Mouse (Mus musculus): ENCODE data around the gene Sft2d1. TPM values are rescaled to one million over a fixed set of nuclear protein-coding genes. Genes with fewer than 3 reads are reported as not detected.

Sft2d1 gene
- total RNA-seq, 1 experiment, result 89.8 TPM

DNA sequence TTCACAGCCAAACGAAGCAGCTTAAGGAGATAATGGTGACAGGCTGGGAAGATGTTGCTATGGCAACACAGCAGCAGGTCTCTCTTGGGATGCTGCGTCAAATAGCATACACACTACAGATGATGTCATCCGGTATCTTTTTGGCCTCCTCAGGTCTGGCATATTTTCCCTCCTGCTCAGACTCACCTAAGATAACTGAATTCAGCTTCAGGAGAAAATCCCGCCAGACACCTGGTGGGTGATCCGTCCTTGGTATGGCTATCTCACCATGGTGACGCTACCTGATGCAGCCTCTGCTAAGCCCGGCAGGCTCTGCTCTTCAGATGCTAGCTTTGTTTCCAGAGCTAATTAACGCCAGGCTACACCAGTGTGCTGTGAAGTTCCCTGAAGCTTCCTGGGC, 57.7 kb downstream of the Sft2d1 start:
- no peak for TF ChIP-seq CHD2 (IDR thresholded peaks at IDR 0.05; ENCODE audit: low read depth, low read length)
- no peak for TF ChIP-seq ZC3H11A (IDR thresholded peaks at IDR 0.05; ENCODE audit: borderline replicate concordance, low read depth, low read length)
- TF ChIP-seq HCFC1 (IDR thresholded peaks at IDR 0.05; ENCODE audit: borderline replicate concordance, insufficient read depth, low read length), result no peak
- TF ChIP-seq ZNF384 (IDR thresholded peaks at IDR 0.05; ENCODE audit: low read depth, low read length), result no peak
- no peak for TF ChIP-seq MAFK (IDR thresholded peaks at IDR 0.05; ENCODE audit: insufficient read depth, low read depth, low read length)
- in situ Hi-C loops (cut with MboI; ENCODE audit: low sequenced_read_pairs in 2 of 2, unreplicated experiment in 2 of 2), result no loop called here
- no peak for DNase-seq (ENCODE audit: low read depth, low spot score)
- Histone ChIP-seq H3K9me3 (ENCODE audit: control insufficient read depth, insufficient read depth, low read depth, low read length) (no peaks in the 10 kb centered on the region), H3K36me3 (ENCODE audit: control insufficient read depth, insufficient read depth, low read length, poor library complexity, severe bottlenecking) (no peaks in the 10 kb centered on the region), H3K27ac (ENCODE audit: insufficient read depth, low read depth, low read length, poor library complexity, severe bottlenecking) (no peak overlapping the region), H3K4me3 (ENCODE audit: insufficient read depth in 1 of 2, low read depth in 1 of 2, low read length in 2 of 2, poor library complexity in 1 of 2, severe bottlenecking in 1 of 2) (no peak overlapping the region), H3K4me1 (ENCODE audit: control insufficient read depth in 2 of 2, insufficient read depth in 2 of 2, low read length in 2 of 2, poor library complexity in 1 of 2) (peaks cover 6 to 31% of the 10 kb centered on the region in 2 experiments), H3K9ac (ENCODE audit: insufficient read depth, low read depth, low read length, poor library complexity, severe bottlenecking) (no peak overlapping the region)

DNA sequence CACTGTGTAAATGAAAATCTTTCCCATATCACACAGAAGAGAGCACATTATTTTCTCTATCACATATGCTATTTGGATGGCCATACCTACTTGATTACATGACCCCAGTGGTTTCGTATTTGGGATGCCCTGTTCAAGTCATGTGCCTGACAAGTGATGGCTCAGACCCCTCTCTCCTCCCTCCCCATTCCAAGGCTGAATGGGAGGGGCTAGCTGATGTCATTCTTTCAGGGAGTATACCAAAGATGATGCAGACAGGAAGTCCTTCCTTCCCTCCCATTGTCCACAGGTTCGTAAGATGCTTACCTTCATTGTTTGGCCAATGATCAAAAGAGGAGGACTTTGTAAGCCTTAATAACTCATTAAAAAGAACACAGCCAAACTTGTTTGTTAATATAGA, 58.3 kb downstream of the Sft2d1 start:
- TF ChIP-seq HCFC1 (IDR thresholded peaks at IDR 0.05; ENCODE audit: borderline replicate concordance, insufficient read depth, low read length), result no peak
- TF ChIP-seq MAFK (IDR thresholded peaks at IDR 0.05; ENCODE audit: insufficient read depth, low read depth, low read length), result no peak
- no peak for TF ChIP-seq ZC3H11A (IDR thresholded peaks at IDR 0.05; ENCODE audit: borderline replicate concordance, low read depth, low read length)
- no peak for TF ChIP-seq ZNF384 (IDR thresholded peaks at IDR 0.05; ENCODE audit: low read depth, low read length)
- no peak for TF ChIP-seq CHD2 (IDR thresholded peaks at IDR 0.05; ENCODE audit: low read depth, low read length)
- Histone ChIP-seq H3K36me3 (ENCODE audit: control insufficient read depth, insufficient read depth, low read length, poor library complexity, severe bottlenecking) (no peaks in the 10 kb centered on the region), H3K4me1 (ENCODE audit: control insufficient read depth in 2 of 2, insufficient read depth in 2 of 2, low read length in 2 of 2, poor library complexity in 1 of 2) (peaks cover 6 to 31% of the 10 kb centered on the region in 2 experiments), H3K27ac (ENCODE audit: insufficient read depth, low read depth, low read length, poor library complexity, severe bottlenecking) (no peak overlapping the region), H3K9ac (ENCODE audit: insufficient read depth, low read depth, low read length, poor library complexity, severe bottlenecking) (no peak overlapping the region), H3K4me3 (ENCODE audit: insufficient read depth in 1 of 2, low read depth in 1 of 2, low read length in 2 of 2, poor library complexity in 1 of 2, severe bottlenecking in 1 of 2) (no peak overlapping the region), H3K9me3 (ENCODE audit: control insufficient read depth, insufficient read depth, low read depth, low read length) (no peaks in the 10 kb centered on the region)
- in situ Hi-C loops (cut with MboI; ENCODE audit: low sequenced_read_pairs in 2 of 2, unreplicated experiment in 2 of 2), result no loop called here
- no peak for DNase-seq (ENCODE audit: low read depth, low spot score)

DNA sequence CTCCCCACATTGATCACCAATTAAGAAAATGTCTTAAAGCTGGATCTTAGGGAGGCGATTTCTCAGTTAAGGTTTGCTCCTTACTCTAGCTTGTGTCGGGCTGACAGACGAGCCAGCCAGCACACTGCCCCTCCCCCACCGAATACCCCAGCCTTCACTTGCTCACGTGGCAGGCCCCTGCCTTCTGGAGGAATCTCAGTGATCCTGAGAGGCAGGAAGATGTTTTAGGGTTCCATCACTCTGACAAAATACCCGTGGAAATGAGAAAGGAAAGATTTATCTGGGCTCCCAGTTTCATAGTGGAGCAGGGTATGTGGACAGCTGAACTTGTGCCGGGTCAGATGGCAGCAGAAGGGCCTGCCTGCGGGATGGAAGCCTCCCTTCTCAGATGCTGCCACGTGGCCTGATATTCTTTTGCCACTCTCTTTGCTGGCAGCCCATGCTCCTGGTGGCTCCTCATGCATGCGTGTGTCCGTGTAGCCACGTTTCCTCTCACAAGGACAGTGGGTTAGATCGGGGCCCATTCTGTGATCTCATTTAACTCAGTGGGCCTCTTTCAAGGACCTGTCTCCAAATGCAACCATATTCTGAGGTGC, 59.8 kb downstream of the Sft2d1 start:
- peak overlapping the region; percentile 37; the same call in 1 of the 2 replicates for H3K9ac ChIP-seq (ENCODE audit: insufficient read depth, low read depth, low read length, poor library complexity, severe bottlenecking)
- in situ Hi-C loops (cut with MboI; ENCODE audit: low sequenced_read_pairs in 2 of 2, unreplicated experiment in 2 of 2), result no loop called here
- TF ChIP-seq HCFC1 (IDR thresholded peaks at IDR 0.05; ENCODE audit: borderline replicate concordance, insufficient read depth, low read length), result no peak
- no peak for TF ChIP-seq CHD2 (IDR thresholded peaks at IDR 0.05; ENCODE audit: low read depth, low read length)
- no peak for TF ChIP-seq ZNF384 (IDR thresholded peaks at IDR 0.05; ENCODE audit: low read depth, low read length)
- no peak for TF ChIP-seq MAFK (IDR thresholded peaks at IDR 0.05; ENCODE audit: insufficient read depth, low read depth, low read length)
- no peak for TF ChIP-seq ZC3H11A (IDR thresholded peaks at IDR 0.05; ENCODE audit: borderline replicate concordance, low read depth, low read length)
- H3K9me3 ChIP-seq (ENCODE audit: control insufficient read depth, insufficient read depth, low read depth, low read length), result no peaks in the 10 kb centered on the region
- H3K27ac ChIP-seq (ENCODE audit: insufficient read depth, low read depth, low read length, poor library complexity, severe bottlenecking), result no peak overlapping the region
- H3K36me3 ChIP-seq (ENCODE audit: control insufficient read depth, insufficient read depth, low read length, poor library complexity, severe bottlenecking), result no peaks in the 10 kb centered on the region
- no peak overlapping the region for H3K4me3 ChIP-seq (ENCODE audit: insufficient read depth in 1 of 2, low read depth in 1 of 2, low read length in 2 of 2, poor library complexity in 1 of 2, severe bottlenecking in 1 of 2)
- no peak for DNase-seq (ENCODE audit: low read depth, low spot score)
- peaks cover 6 to 35% of the 10 kb centered on the region in 2 experiments for H3K4me1 ChIP-seq (ENCODE audit: control insufficient read depth in 2 of 2, insufficient read depth in 2 of 2, low read length in 2 of 2, poor library complexity in 1 of 2)

DNA sequence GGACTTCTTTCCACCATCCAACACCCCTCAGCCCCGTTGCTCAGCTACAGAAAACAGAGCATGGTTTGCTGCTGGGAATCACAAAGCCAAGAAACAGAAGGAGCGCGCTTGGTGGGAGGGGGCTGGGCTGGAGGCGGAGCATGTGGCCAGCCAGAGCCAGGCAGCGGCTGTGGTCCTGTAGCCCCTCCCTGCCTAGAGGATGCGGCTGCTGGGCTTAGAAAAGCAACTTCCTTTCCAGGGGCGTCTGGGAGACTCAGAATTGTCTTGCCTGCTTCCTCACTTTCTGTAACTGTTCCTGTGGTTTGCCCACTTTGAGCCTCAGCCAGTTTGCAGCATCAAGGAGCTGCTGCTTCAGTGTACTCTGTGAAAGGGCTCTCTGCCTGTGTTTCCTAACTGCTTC, 60.9 kb downstream of the Sft2d1 start:
- in situ Hi-C loops (cut with MboI; ENCODE audit: low sequenced_read_pairs in 2 of 2, unreplicated experiment in 2 of 2), result no loop called here
- no peak for TF ChIP-seq CHD2 (IDR thresholded peaks at IDR 0.05; ENCODE audit: low read depth, low read length)
- TF ChIP-seq ZC3H11A (IDR thresholded peaks at IDR 0.05; ENCODE audit: borderline replicate concordance, low read depth, low read length), result no peak
- no peak for TF ChIP-seq ZNF384 (IDR thresholded peaks at IDR 0.05; ENCODE audit: low read depth, low read length)
- no peak for TF ChIP-seq HCFC1 (IDR thresholded peaks at IDR 0.05; ENCODE audit: borderline replicate concordance, insufficient read depth, low read length)
- Histone ChIP-seq H3K4me3 (ENCODE audit: insufficient read depth in 1 of 2, low read depth in 1 of 2, low read length in 2 of 2, poor library complexity in 1 of 2, severe bottlenecking in 1 of 2) (peak overlapping the region; percentile 35 to 37; a peak in 2 of 4 replicates), H3K27ac (ENCODE audit: insufficient read depth, low read depth, low read length, poor library complexity, severe bottlenecking) (peak overlapping the region; percentile 96), H3K9me3 (ENCODE audit: control insufficient read depth, insufficient read depth, low read depth, low read length) (no peaks in the 10 kb centered on the region), H3K4me1 (ENCODE audit: control insufficient read depth in 2 of 2, insufficient read depth in 2 of 2, low read length in 2 of 2, poor library complexity in 1 of 2) (peaks cover 6 to 34% of the 10 kb centered on the region in 2 experiments), H3K36me3 (ENCODE audit: control insufficient read depth, insufficient read depth, low read length, poor library complexity, severe bottlenecking) (no peaks in the 10 kb centered on the region), H3K9ac (ENCODE audit: insufficient read depth, low read depth, low read length, poor library complexity, severe bottlenecking) (peak overlapping the region; percentile 63; the same call in 1 of the 2 replicates)
- peak; percentile 82 for DNase-seq (ENCODE audit: low read depth, low spot score)
